Mouse (Mus musculus) lung, postnatal 14 days (tissue): Measurements from ENCODE around the gene Kif27.
"Not testable (repeated sequence)": the region's sequence is repeated elsewhere in the genome, so short reads cannot be mapped to it uniquely, and the experiment has no call there.

Experiments
- DNase-seq: peaks from one replicate; pipeline ENCODE4 v3.0.0; 2021

Kif27 gene

GRCm38 (mm10) chr13:58358629-58359303, at the start of gene Kif27:
Gene Kif27 (minus strand): TSS chr13:58359122.
- DNase-seq: peak; percentile 85

- not testable (repeated sequence) for DNase-seq
These were observed 44.3 kb upstream of the Kif27 start, which contains the start of gene Hnrnpk for GRCm38 (mm10) chr13:58403243-58403642. Gene Hnrnpk (minus strand): TSS chr13:58403343.

GRCm38 (mm10) chr13:58402744-58403110, 43.8 kb upstream of the Kif27 start:
- peak; percentile 84 for DNase-seq

- DNase-seq: peak; percentile 99
These were observed 43.3 kb upstream of the Kif27 start, which contains the start of gene Rmi1 for GRCm38 (mm10) chr13:58402003-58402743. Gene Rmi1 (plus strand): TSS chr13:58402248.

GRCm38 (mm10) chr13:58401135-58402002, 42.4 kb upstream of the Kif27 start:
- DNase-seq: peak; percentile 82

DNA sequence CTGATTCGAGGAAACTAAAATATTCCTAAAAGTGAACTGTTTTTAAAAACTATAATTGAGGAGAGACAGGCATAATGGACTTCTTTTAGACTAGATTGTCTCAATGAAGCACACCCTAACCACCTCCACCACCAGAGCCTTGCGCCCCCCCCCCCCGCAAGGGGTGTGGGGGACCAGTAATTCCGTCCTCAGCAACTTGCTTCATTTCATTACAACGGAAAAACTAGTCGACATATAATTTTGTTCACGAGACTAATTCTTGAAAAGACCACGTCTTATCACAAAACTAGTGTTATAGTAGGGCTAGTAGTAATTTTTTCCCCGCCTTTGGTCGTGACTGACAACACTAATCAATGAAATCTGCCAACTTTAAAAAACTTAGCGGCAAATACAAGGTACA, 41.7 kb upstream of the Kif27 start:
- DNase-seq: no peak

- no peak for DNase-seq
These were observed 38.7 kb upstream of the Kif27 start for GRCm38 (mm10) chr13:58397651-58398050.

DNA sequence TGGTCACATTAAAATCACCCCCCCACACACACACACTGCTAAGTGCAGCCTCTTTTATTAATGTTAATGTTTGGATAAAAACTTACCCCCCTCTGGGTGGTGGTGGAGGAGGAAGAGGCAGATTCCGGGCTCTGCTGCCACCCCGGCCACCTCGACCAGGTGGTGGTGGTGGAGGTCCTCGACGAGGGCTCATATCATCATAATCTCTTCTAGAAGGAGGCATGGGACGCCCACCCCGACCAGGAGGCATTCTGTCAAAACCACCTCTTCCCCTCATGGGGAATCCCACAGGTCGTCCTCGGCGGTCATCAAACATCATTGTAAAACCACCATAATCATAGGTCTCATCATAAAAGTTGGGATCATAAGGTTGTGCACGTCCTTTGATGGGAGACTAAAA, 35.5 kb upstream of the Kif27 start:
- not testable (repeated sequence) for DNase-seq

DNA sequence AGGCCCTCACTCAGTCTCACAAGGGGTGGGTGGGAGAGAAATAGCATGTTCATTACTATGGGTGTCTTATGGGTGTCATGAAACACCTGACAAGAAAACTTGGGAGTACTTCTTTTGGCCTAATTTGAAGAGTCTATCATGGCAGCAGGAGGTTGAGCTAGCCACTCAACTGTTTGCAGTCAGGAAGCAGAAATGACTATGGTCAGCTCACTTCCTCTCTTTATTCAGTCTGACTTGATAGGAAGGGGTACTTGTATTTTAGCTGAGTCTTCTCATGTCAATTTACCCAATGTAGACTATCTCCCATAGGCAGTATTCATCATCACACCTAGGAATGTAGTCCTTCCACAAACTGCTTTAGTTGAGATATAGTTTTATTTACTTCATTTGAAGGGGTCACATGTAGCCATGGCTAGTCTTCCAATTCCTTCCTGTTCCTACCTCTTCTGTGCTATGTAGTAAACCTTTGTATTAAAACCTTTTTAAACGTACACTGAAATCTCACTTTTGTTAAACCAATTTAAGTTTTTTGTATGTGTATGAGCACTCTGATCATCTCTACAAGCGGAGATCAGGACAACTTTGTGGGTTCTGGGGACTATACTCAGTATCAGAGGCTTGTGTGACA, 30.5 kb upstream of the Kif27 start:
- no peak for DNase-seq

DNA sequence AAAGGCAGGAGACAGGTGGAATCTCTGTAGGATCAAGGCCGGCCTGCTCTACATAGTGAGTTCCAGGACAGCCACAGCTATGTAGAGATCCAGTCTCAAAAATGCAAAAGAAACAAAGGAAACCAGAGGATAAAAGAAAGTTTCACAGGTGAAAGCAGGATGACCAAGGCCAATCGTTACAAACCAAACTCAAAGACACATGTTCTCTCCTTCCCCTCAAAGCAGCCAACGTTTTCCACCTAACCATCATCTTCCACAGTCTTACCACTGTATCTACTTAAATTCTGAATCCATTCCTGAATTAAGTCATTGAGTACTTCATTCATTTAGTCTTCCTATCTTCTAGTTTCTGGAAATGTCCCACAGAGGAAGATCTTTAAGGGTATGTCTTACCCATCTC, 29.5 kb upstream of the Kif27 start:
- DNase-seq: no peak

DNA sequence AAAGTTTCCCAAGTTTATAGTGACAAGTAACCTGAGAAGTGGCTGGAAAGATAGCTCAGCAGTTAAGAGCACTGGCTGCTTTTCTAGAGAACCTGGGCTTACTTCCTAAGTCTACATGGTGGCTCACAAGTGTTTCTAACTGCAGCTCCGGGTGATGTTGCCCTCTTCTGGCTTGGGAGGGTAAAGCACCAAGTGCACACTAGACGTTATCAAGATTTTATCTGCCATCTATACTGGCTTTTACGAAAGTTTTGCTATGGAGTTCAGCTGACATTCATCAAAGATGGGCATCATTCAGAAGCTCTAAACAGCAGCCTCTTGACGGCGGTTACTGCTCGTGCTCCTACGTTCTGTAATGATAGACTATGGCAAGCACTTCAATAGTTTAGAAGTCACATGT, 29.0 kb upstream of the Kif27 start:
- DNase-seq: peak; percentile 80

DNA sequence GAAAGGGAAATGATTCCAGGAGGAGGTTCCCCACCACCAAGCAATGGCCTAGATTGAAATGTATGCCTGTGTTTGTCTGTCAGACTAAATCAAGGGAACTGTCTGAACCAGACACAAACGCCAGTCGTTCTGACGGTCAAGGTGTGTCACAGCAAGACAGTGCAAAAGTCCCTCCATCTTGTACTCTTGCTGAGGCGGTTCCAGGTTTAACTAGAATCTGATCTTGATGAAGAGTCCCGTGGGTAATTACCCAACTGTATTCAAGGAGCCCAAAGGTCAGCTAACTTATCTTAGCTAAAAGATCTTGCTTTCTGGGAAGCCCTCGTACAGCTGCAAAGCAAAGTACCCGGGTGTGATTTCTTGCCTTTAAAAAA, 26.6 kb upstream of the Kif27 start:
- DNase-seq: no peak

DNA sequence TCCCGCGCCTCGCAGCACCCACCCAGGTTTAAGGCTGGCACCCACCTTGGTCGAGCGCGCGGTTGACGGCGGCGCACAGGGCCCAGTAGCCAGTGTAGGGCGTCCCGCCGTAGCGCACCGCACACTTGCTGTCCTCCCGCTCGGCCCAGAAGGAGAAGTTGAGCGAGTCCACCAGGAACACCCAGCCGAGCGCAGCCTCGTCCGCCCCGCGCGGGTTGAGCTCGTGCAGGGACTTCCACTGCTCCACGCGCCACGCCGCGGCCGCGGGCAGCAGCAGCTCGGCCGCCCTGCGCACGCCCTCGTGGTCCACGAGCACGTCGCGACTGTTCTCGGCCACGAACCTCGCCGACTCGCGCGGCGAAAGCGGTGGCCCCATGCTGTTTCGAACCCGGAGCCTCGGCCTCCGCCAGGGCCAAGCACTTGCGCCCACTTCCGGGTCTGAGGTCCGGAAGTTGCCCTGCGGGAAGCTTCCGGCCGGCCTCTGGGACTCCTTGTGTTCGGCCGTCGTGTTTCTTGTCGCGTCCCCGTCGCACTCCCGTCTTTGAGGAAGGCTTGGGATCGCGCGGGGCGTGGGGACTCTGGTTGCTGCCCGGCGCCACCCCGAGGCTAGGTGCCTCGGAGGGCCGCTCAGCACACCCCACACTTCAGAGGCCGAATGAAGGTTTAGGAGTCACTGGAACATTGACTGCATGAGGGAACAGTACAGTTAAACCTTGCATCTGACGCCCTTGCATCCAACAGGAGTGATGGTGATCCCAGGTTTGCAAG, 26.0 kb upstream of the Kif27 start, which contains the start of gene 2210016F16Rik:
Gene 2210016F16Rik (minus strand): TSS at position 447 of the 768 bp plus-strand sequence.
- peak; percentile 71 for DNase-seq

GRCm38 (mm10) chr13:58384371-58384770, 25.4 kb upstream of the Kif27 start:
- DNase-seq: no peak

DNA sequence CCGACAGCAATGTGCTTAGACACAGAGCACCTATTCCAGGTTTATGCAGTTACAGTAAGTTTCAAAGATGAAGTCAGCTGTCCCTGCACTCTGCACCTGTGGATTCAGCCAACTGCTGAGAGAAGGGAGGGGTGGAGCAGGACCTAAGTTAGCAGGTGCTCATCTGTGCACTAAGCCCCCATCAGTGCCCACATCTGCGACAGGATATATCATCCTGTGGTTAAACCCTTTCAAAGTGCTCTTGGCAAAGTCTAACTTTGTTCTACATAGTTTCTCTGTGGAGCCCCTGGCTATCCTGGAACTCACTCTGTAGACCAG, 14.2 kb upstream of the Kif27 start:
- DNase-seq: no peak

- peak; percentile 12 for DNase-seq
These were observed 13.6 kb upstream of the Kif27 start for GRCm38 (mm10) chr13:58372278-58373152.

- no peak for DNase-seq
These were observed 9.9 kb upstream of the Kif27 start for GRCm38 (mm10) chr13:58368835-58369234.

GRCm38 (mm10) chr13:58367641-58368040, 8.7 kb upstream of the Kif27 start:
- DNase-seq: no peak

- no peak for DNase-seq
These were observed 7.5 kb upstream of the Kif27 start for GRCm38 (mm10) chr13:58366373-58366772.

- not testable (repeated sequence) for DNase-seq
These were observed 6.3 kb upstream of the Kif27 start for GRCm38 (mm10) chr13:58365179-58365578.
